Mouse (Mus musculus): ENCODE results near the gene Epor.

DNA sequence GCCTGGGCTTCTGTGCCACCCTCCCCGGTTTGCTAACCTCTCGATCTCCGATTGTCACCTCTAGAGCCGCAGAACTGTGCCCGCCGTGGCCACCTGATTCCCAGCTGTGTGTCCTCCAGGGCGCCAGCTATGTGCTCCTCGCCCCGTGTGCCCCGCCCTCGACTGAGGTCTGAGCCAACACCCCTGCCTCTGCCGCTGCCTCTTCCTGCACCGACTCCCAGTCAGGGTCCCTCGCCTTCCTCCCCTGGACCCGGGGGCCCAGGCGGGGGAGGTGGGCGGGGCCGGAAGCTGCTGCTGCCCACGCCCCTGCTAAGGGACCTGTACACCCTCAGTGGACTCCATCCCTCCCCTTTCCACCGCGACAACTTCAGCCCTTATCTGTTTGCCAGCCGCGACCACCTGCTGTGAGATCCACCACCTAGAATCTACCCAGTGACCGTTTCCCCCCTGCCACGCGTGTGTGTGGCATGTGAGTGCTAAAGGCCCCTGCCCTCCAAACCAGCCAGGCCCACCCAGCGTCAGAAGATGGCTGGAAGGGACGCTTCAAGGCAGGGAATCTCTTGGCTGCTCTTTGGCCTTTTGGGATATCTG is 15.7 kb downstream of the Epor start:
- TF ChIP-seq POLR2A (IDR thresholded peaks at IDR 0.05; ENCODE audit: insufficient read depth, low read length) (no peak), CTCF (IDR thresholded peaks at IDR 0.05; ENCODE audit: low read depth, low read length) (no peak)

Measured in ES-Bruce4 (cell line).